Comparison of ENCODE assay signal across 21 mouse cellular contexts in the genomic region with DNA sequence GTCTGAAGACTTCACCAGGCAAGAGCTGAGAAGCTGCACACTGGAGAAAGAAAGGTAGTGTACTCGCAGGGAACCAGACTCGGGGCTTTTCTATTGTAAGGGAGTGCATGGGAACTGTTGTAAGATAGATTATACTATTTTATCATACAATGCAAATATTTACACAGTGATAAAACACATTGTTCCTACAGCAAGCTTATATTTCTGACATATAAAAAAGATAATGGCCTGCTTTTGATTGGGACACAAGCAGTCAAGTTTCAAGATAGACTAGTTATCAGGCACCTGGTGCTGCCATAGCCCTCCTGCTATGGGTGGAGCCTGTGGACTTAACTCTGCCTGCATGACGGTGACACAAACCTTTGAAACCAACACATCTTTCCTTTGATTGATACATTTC. TPM values are rescaled to one million over a fixed set of nuclear protein-coding genes. Genes with fewer than 3 reads are reported as not detected.
DNase-seq lines count a peak whose midpoint lies in the region; ATAC-seq and TF ChIP-seq lines count a peak whose summit lies in the region.
"Had no signal": no experiment of that assay in that cellular context is flagged by ENCODE, and none has a peak within 500 bp of the region (broad histone marks: within the 10 kb centered on the region; RNA-seq: fewer than 3 reads in every experiment).

No protein-coding gene starts in this region.

- peaks cover 5% of the 10 kb centered on the region; the same call in 1 of the 2 replicates for H3K4me1 ChIP-seq in liver, embryonic 13.5 days (replicated peaks)
- H3K4me1 ChIP-seq in MEL (ENCODE audit: control insufficient read depth in 1 of 2, insufficient read depth in 2 of 2, low read length in 2 of 2): peaks cover 6 to 7% of the 10 kb centered on the region in 2 experiments; a peak in 3 of 4 replicates
- 0 out of 2 replicates have a peak, but pooled peaks cover 2% of the 10 kb centered on the region for H3K4me1 ChIP-seq in intestine, embryonic 16.5 days (ENCODE audit: control insufficient read depth, insufficient read depth, low read length)
- H3K4me1 ChIP-seq: hindbrain, embryonic 15.5 days had no signal

- TF ChIP-seq RAD21 in MEL (IDR thresholded peaks at IDR 0.05; ENCODE audit: low read depth, low read length): no peak

- no peak overlapping the region for H3K9ac ChIP-seq in liver, embryonic 13.5 days
- H3K9ac ChIP-seq in MEL (ENCODE audit: control insufficient read depth, low read depth, low read length, poor library complexity, severe bottlenecking): no peak overlapping the region
- H3K9ac ChIP-seq in intestine, embryonic 16.5 days (ENCODE audit: low read depth, low read length): no peak overlapping the region
- H3K9ac ChIP-seq: heart, embryonic 13.5 days; hindbrain, embryonic 15.5 days had no signal

- peak in 1 of 2 experiments; percentile 32; a peak in 1 of 4 replicates for TF ChIP-seq EP300 in MEL (IDR thresholded peaks at IDR 0.05; ENCODE audit: low read depth in 1 of 2, low read length in 2 of 2)

- H3K36me3 ChIP-seq in liver, embryonic 13.5 days: no peaks in the 10 kb centered on the region
- H3K36me3 ChIP-seq in MEL (ENCODE audit: control insufficient read depth in 1 of 2, insufficient read depth in 2 of 2, low read length in 2 of 2): peaks cover 0 to 6% of the 10 kb centered on the region in 2 experiments; a peak in 2 of 4 replicates
- H3K36me3 ChIP-seq in intestine, embryonic 16.5 days (ENCODE audit: control insufficient read depth, insufficient read depth, low read length): no peaks in the 10 kb centered on the region
- H3K36me3 ChIP-seq: heart, embryonic 13.5 days; hindbrain, embryonic 15.5 days had no signal

- no peaks in the 10 kb centered on the region for H3K9me3 ChIP-seq in liver, embryonic 13.5 days (replicated peaks)
- H3K9me3 ChIP-seq in MEL (replicated peaks; ENCODE audit: insufficient read depth, low read length): no peaks in the 10 kb centered on the region
- H3K9me3 ChIP-seq in intestine, embryonic 16.5 days (ENCODE audit: control insufficient read depth, low read length): no peaks in the 10 kb centered on the region
- H3K9me3 ChIP-seq: heart, embryonic 13.5 days; hindbrain, embryonic 15.5 days had no signal

- H3K27me3 ChIP-seq in liver, embryonic 13.5 days: no peaks in the 10 kb centered on the region
- no peaks in the 10 kb centered on the region for H3K27me3 ChIP-seq in MEL (ENCODE audit: control insufficient read depth in 1 of 2, insufficient read depth in 2 of 2, low read length in 2 of 2)
- no peaks in the 10 kb centered on the region for H3K27me3 ChIP-seq in intestine, embryonic 16.5 days (replicated peaks; ENCODE audit: control insufficient read depth, insufficient read depth, low read length)
- H3K27me3 ChIP-seq: heart, embryonic 13.5 days; hindbrain, embryonic 15.5 days; Patski had no signal

- no peak overlapping the region for H3K4me3 ChIP-seq in liver, embryonic 13.5 days (replicated peaks)
- H3K4me3 ChIP-seq in MEL (ENCODE audit: control insufficient read depth in 1 of 2, insufficient read depth in 1 of 2, low read depth in 2 of 2, low read length in 2 of 2): no peak overlapping the region
- no peak overlapping the region for H3K4me3 ChIP-seq in intestine, embryonic 16.5 days (ENCODE audit: low read length)
- H3K4me3 ChIP-seq: heart, embryonic 13.5 days; hindbrain, embryonic 15.5 days had no signal

- 32% methylated on average over 3 of the region's 3 CpGs for WGBS in liver, embryonic 13.5 days (ENCODE audit: insufficient replicate concordance)
- WGBS in intestine, embryonic 16.5 days: 30% methylated on average over 3 of the region's 3 CpGs

- 0 out of 2 replicates have a peak, but pooled peaks have one; percentile 43 for ATAC-seq in liver, embryonic 13.5 days (ENCODE audit: low read depth)
- ATAC-seq in intestine, embryonic 16.5 days: peak; percentile 96
- ATAC-seq in megakaryocyte-erythroid progenitor cell, adult 5-6 weeks (replicated peaks; ENCODE audit: low FRiP score, low TSS enrichment, poor library complexity, severe bottlenecking): peak; percentile 89
- no peak for ATAC-seq in erythroid progenitor cell, adult 5-6 weeks (replicated peaks; ENCODE audit: low FRiP score, poor library complexity, severe bottlenecking)
- ATAC-seq: forebrain, embryonic 14.5 days; Patski had no signal

- TF ChIP-seq CTCF in MEL (IDR thresholded peaks at IDR 0.05 in 2 of 3, conservative IDR thresholded peaks at IDR 0.05 in 1 of 3; ENCODE audit: control insufficient read depth in 1 of 3, insufficient read depth in 1 of 3, low read depth in 2 of 3, low read length in 3 of 3, poor library complexity in 1 of 3, severe bottlenecking in 1 of 3): no peak

- no peak overlapping the region for H3K4me2 ChIP-seq in liver, embryonic 13.5 days
- H3K4me2 ChIP-seq in intestine, embryonic 16.5 days (ENCODE audit: low read depth, low read length): no peak overlapping the region
- H3K4me2 ChIP-seq: heart, embryonic 13.5 days; hindbrain, embryonic 15.5 days had no signal

- H3K27ac ChIP-seq in liver, embryonic 13.5 days: no peak overlapping the region
- H3K27ac ChIP-seq in MEL (ENCODE audit: control insufficient read depth, low read depth, low read length): no peak overlapping the region
- H3K27ac ChIP-seq in intestine, embryonic 16.5 days (ENCODE audit: low read length): no peak overlapping the region
- H3K27ac ChIP-seq: heart, embryonic 13.5 days; hindbrain, embryonic 15.5 days had no signal

- no peak for DNase-seq in liver, embryonic 13.5 days
- DNase-seq in liver (no peak), MEL (ENCODE audit: low read depth, low spot score) (peak; percentile 57)
- no peak for DNase-seq in cerebellum, adult 18-20 months
- no peak for DNase-seq in kidney, adult 18-20 months
- DNase-seq: adrenal gland, postnatal 10 days; adrenal gland, postnatal 36 days; cerebellum, adult 11 months; cerebellum, adult 9-10 months; cerebellum, postnatal 14 days; gastrocnemius, postnatal 25 days; heart, adult 18-20 months; heart, postnatal 14 days; heart, postnatal 4 days had no signal

- TF ChIP-seq POLR2A in MEL (IDR thresholded peaks at IDR 0.05; ENCODE audit: control insufficient read depth in 1 of 2, insufficient read depth in 1 of 2, low read depth in 1 of 2, low read length in 2 of 2, poor library complexity in 1 of 2): no peak

- H3K79me2 ChIP-seq in MEL (ENCODE audit: control insufficient read depth, insufficient read depth, low read length, poor library complexity): no peaks in the 10 kb centered on the region

RNA-seq across cellular contexts. Expression of gene Fam161a, which starts 21.6 kb away (rescaled TPM):
- 0.51 and 1.6 TPM in 2 replicates for polyA plus RNA-seq in liver, embryonic 13.5 days (2015; fragmentation: Nextera tagmentation; extraction: Ambion mirVana)
- total RNA-seq in MEL (2012; rRNA removed): 0.27 and 0.65 TPM in 2 replicates
- polyA plus RNA-seq in MEL (2012; ENCODE audit: insufficient read depth in 1 of 2, insufficient read length in 2 of 2, low read depth in 1 of 2, low replicate concordance in 2 of 2, missing spikeins in 1 of 2): 1 to 10 TPM in 1 of 2 experiments, not detected in 1; 1.0 TPM
- 1.5 and 2.7 TPM in 2 replicates for polyA plus RNA-seq in intestine, embryonic 16.5 days (2015; fragmentation: Nextera tagmentation; extraction: Ambion mirVana)
- total RNA-seq in megakaryocyte-erythroid progenitor cell, adult 5-6 weeks (2014; fragmentation: Nextera tagmentation): 1.2 and 4.3 TPM in 2 replicates
- 2.4 and 3.0 TPM in 2 replicates for total RNA-seq in megakaryocyte-erythroid progenitor cell, adult 5-6 weeks (2017)
- 8.0 and 29.9 TPM in 2 replicates for total RNA-seq in erythroid progenitor cell, adult 5-6 weeks (2015; ENCODE audit: low replicate concordance)
- total RNA-seq in erythroid progenitor cell, adult 5-6 weeks (2017; ENCODE audit: low replicate concordance): 6.8 and 19.2 TPM in 2 replicates

RNA-seq across cellular contexts. Expression of gene Cct4, which starts 38.6 kb away (rescaled TPM):
- 206 and 239 TPM in 2 replicates for polyA plus RNA-seq in liver, embryonic 13.5 days (2015; fragmentation: Nextera tagmentation; extraction: Ambion mirVana)
- 552 and 588 TPM in 2 replicates for total RNA-seq in MEL (2012; rRNA removed)
- 100 to 1,000 TPM; 387 to 567 TPM for polyA plus RNA-seq in MEL (2012; ENCODE audit: insufficient read depth in 1 of 2, insufficient read length in 2 of 2, low read depth in 1 of 2, low replicate concordance in 2 of 2, missing spikeins in 1 of 2)
- polyA plus RNA-seq in intestine, embryonic 16.5 days (2015; fragmentation: Nextera tagmentation; extraction: Ambion mirVana): 214 and 241 TPM in 2 replicates
- 311 and 390 TPM in 2 replicates for total RNA-seq in megakaryocyte-erythroid progenitor cell, adult 5-6 weeks (2014; fragmentation: Nextera tagmentation)
- 447 and 464 TPM in 2 replicates for total RNA-seq in megakaryocyte-erythroid progenitor cell, adult 5-6 weeks (2017)
- 104 and 114 TPM in 2 replicates for total RNA-seq in erythroid progenitor cell, adult 5-6 weeks (2015; ENCODE audit: low replicate concordance)
- 71.1 and 77.6 TPM in 2 replicates for total RNA-seq in erythroid progenitor cell, adult 5-6 weeks (2017; ENCODE audit: low replicate concordance)

RNA-seq across cellular contexts. Expression of gene Commd1, which starts 46.8 kb away (rescaled TPM):
- polyA plus RNA-seq in liver, embryonic 13.5 days (2015; fragmentation: Nextera tagmentation; extraction: Ambion mirVana): 209 and 224 TPM in 2 replicates
- total RNA-seq in MEL (2012; rRNA removed): 113 and 128 TPM in 2 replicates
- 100 to 1,000 TPM in 1 of 2 experiments, not detected in 1; 102 TPM for polyA plus RNA-seq in MEL (2012; ENCODE audit: insufficient read depth in 1 of 2, insufficient read length in 2 of 2, low read depth in 1 of 2, low replicate concordance in 2 of 2, missing spikeins in 1 of 2)
- 320 and 339 TPM in 2 replicates for polyA plus RNA-seq in intestine, embryonic 16.5 days (2015; fragmentation: Nextera tagmentation; extraction: Ambion mirVana)
- total RNA-seq in megakaryocyte-erythroid progenitor cell, adult 5-6 weeks (2014; fragmentation: Nextera tagmentation): 74.4 and 174 TPM in 2 replicates
- total RNA-seq in megakaryocyte-erythroid progenitor cell, adult 5-6 weeks (2017): 63.0 and 95.3 TPM in 2 replicates
- 38.1 and 66.7 TPM in 2 replicates for total RNA-seq in erythroid progenitor cell, adult 5-6 weeks (2015; ENCODE audit: low replicate concordance)
- total RNA-seq in erythroid progenitor cell, adult 5-6 weeks (2017; ENCODE audit: low replicate concordance): 30.7 and 36.3 TPM in 2 replicates

RNA-seq across cellular contexts. Expression of gene Gm28048, which starts 47.1 kb away (rescaled TPM):
- 6.8 and 9.0 TPM in 2 replicates for polyA plus RNA-seq in liver, embryonic 13.5 days (2015; fragmentation: Nextera tagmentation; extraction: Ambion mirVana)
- total RNA-seq in MEL (2012; rRNA removed): 11.8 and 15.0 TPM in 2 replicates
- 1 to 10 TPM in 1 of 2 experiments, not detected in 1; 8.6 TPM for polyA plus RNA-seq in MEL (2012; ENCODE audit: insufficient read depth in 1 of 2, insufficient read length in 2 of 2, low read depth in 1 of 2, low replicate concordance in 2 of 2, missing spikeins in 1 of 2)
- 11.2 and 12.0 TPM in 2 replicates for polyA plus RNA-seq in intestine, embryonic 16.5 days (2015; fragmentation: Nextera tagmentation; extraction: Ambion mirVana)
- total RNA-seq in megakaryocyte-erythroid progenitor cell, adult 5-6 weeks (2014; fragmentation: Nextera tagmentation): 31.4 and 32.3 TPM in 2 replicates
- total RNA-seq in megakaryocyte-erythroid progenitor cell, adult 5-6 weeks (2017): 33.9 and 42.3 TPM in 2 replicates
- total RNA-seq in erythroid progenitor cell, adult 5-6 weeks (2015; ENCODE audit: low replicate concordance): 13.0 and 16.9 TPM in 2 replicates
- total RNA-seq in erythroid progenitor cell, adult 5-6 weeks (2017; ENCODE audit: low replicate concordance): 1.6 and 13.6 TPM in 2 replicates

RNA-seq across cellular contexts. Expression of gene Zrsr1, which starts 57.2 kb away (rescaled TPM):
- 2.2 and 2.8 TPM in 2 replicates for polyA plus RNA-seq in liver, embryonic 13.5 days (2015; fragmentation: Nextera tagmentation; extraction: Ambion mirVana)
- 10.4 and 11.3 TPM in 2 replicates for total RNA-seq in MEL (2012; rRNA removed)
- 10 to 100 TPM in 1 of 2 experiments, not detected in 1; 15.8 TPM for polyA plus RNA-seq in MEL (2012; ENCODE audit: insufficient read depth in 1 of 2, insufficient read length in 2 of 2, low read depth in 1 of 2, low replicate concordance in 2 of 2, missing spikeins in 1 of 2)
- 1.8 and 2.2 TPM in 2 replicates for polyA plus RNA-seq in intestine, embryonic 16.5 days (2015; fragmentation: Nextera tagmentation; extraction: Ambion mirVana)
- 6.4 and 7.3 TPM in 2 replicates for total RNA-seq in megakaryocyte-erythroid progenitor cell, adult 5-6 weeks (2014; fragmentation: Nextera tagmentation)
- 16.3 and 23.6 TPM in 2 replicates for total RNA-seq in megakaryocyte-erythroid progenitor cell, adult 5-6 weeks (2017)
- total RNA-seq in erythroid progenitor cell, adult 5-6 weeks (2015; ENCODE audit: low replicate concordance): 27.4 and 31.0 TPM in 2 replicates
- total RNA-seq in erythroid progenitor cell, adult 5-6 weeks (2017; ENCODE audit: low replicate concordance): 48.4 and 75.7 TPM in 2 replicates
